Mouse (Mus musculus): ENCODE data around the gene Rcc2.

The Rcc2 gene

DNA sequence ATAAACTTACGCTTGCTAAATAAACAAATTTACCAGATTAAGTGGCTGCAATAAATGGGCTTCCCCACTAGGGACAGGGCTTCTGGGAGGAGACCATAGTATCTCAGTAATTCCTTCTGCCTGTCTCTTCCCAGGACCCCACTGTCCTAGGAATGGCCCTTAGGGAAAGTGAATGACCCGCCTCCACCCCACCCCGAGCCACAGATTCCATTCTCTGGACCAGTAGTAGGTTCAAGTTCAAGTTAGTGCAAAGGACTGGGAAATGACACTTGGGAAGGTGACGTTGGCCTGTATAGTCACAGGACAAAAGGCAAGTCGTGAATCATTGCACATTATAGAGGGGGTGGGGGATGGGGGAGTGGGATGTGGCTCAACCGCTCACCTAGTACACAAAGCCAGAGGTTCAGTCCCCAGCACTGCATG, 15.4 kb upstream of the Rcc2 start:
- no peak for DNase-seq (ENCODE audit: low read depth, low spot score)

DNA sequence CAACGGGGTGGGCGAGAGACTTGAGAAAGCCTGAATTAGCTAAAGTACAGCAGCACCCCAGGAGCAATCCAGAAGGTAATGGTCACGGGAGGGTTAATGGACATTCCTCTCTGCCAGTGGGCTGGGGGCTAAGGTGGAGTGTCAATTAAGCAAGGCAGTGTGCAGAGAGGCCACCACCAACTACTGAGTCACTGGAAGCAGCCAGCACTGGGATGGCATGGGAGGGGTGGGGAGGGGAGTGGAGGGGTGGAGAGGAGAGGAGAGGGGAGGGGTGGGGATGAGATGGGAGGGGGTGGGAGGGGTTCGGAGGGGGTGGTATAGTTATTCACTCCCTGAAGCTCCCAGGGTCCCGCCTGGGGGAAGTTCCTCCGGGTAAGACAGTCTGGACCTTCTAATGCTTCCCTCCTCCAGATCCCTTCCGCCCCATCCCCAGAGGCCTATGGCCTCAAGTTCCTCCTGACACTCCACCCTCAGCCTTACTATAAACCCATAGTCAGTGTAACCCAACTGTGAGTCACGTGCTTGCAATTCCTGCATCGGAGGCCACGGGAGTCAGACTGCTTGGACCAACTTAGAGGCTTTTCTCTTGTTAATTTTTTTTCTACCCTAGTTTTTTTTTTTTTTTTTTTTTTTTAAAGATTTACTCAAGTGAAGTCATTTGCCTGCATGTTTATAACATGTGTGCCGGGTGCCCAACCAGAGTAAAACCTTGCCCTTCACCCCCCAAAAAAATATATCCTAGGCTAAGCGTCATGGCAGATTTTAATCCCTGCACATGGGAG, 12.1 kb upstream of the Rcc2 start:
- peak; percentile 93 for DNase-seq (ENCODE audit: low read depth, low spot score)

DNA sequence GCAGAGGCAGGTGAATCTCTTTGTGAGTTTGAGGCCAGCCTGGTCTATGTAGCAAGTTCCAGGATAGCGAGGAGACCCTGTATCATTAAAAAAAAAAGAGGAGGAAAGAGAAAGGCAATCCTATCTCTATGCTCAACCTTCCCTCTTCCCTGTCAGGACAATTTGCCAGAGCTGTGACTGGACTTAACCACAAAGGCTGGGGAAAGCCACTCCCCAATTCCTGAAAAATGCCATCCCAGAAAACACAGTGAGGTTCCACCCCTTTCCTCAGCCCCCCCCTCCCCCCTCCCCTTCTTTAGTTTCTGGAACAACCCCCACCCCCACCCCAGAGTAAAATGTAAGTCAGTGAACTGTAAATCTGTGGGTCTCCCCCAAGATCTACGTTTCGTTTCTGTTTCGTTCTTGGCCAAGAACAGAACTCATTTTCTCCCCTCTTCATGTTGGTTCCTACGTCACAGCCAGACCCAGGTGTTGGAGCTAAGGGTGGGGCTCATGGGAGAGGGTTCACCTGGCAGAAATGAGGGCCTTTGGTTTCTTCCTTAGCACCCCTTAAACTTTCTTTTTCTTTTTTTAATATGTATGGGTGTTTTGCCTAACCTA, 11.4 kb upstream of the Rcc2 start:
- DNase-seq (ENCODE audit: low read depth, low spot score): peak; percentile 87

DNA sequence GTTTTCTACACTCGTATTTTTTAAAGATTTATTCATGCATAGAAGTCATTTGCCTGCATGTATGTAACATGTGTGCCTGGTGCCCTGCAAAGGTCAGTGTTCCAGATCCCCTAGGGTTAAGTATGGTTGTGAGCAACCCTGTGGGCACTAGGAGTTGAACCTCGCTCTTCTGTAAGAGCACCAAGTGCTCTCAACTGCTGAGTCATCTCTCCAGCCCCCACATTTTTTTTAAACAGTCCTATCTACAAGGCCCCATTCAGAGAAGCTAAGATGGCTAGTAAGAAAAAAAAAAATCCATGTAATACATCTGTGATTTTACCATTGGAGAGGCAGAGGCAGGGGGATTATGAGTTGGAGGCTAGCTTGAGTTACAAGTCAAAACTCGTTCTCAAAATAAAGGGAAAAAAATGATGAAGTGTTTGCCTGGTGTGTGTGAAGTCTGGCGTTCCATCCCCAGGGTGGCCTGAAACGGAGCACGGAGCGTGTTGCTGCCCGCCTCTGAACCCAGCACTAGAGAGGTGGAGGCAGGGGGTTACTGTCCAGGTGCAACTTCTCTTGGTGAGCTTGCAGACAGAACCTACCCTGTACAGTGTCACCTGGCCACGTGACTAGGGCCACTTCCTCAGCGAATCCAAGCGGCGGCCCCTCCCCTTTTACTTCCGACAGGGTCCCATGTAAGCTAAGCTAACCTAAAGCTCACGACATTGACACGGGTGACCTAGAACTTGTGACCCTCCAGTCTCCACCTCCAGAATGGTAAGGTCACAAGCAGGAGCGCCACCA, 10.3 kb upstream of the Rcc2 start:
- DNase-seq (ENCODE audit: low read depth, low spot score): no peak

DNA sequence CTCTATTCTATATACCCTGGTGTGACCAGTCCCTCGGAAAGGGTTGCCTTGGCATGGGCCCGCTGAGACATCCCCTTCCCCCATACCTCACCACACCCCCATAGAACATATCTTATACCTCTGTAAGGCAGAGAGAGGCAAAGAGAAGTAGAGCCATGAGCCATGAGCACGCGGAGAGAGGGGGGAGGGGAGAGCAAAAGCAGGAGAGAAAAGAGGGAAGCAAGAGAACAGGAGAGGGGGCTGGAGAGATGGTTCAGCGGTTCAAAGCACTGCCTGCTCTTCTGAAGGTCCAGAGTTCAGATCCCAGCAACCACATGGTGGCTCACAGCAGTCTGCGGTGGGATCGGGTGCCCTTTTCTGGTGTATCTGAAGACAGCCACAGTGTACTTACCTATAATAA, 8.9 kb upstream of the Rcc2 start:
- DNase-seq (ENCODE audit: low read depth, low spot score): no peak

DNA sequence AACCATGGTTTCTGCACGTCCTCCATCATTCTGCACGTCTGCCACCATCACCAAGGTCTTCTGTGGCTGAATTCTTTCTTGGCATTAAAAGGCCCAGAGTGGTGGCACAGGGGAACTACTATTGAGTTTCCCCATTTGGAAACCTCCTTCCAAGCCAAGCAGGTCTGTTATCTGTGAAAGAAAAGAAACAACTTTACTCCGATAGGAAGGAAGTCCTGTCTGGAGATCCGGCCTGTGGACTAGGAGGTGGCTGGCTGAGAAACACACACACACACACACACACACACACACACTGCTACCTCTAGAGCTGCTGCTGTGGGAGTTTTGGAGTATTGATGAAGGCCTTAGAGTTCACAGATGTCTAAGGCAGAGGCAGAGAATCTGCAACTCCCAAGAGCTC, 6.8 kb upstream of the Rcc2 start:
- no peak for DNase-seq (ENCODE audit: low read depth, low spot score)

DNA sequence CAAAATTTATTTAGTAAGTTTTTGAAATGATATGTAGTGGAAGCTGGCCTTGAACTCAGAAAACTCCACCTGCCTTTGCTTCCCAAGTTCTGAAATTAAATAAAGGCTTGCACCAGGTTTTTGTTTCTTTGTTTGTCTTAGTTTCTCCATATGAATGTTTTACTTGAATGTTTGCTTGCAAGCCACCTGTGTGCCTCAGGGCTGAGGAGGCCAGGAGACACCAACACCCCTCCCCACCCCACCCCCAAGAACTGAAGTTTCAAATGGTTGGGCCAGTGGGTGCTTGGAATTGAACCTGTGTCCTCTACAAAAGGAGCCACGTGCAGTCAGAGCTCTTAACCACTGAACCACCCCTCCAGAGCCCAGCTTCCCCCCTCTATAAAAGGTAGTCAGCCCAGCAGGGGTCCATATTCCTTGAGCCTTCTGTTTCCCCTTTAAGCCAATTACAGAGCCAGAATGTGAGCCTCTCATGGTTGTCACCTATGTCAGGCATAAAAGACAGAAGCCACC, 5.7 kb upstream of the Rcc2 start:
- DNase-seq (ENCODE audit: low read depth, low spot score): no peak

DNA sequence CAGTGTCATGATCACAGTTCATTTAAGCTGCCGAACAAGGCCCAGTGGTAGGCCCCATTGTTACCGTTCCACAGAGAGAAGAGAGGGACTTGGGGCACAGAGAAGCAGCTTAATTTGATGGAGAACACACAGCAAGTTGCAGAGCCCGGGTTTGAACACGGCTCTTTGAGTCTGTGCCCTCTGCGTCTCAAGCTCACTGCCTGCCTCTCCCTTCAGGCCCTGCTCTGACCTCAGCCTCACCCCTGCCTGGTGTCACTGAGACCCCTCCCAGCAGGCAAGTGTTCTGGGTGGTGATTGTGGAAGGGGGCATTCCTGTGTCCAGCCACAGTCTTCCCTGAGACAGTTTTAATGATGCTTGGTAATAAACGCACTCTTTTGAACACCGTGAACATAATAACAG, 5.2 kb upstream of the Rcc2 start:
- no peak for DNase-seq (ENCODE audit: low read depth, low spot score)

DNA sequence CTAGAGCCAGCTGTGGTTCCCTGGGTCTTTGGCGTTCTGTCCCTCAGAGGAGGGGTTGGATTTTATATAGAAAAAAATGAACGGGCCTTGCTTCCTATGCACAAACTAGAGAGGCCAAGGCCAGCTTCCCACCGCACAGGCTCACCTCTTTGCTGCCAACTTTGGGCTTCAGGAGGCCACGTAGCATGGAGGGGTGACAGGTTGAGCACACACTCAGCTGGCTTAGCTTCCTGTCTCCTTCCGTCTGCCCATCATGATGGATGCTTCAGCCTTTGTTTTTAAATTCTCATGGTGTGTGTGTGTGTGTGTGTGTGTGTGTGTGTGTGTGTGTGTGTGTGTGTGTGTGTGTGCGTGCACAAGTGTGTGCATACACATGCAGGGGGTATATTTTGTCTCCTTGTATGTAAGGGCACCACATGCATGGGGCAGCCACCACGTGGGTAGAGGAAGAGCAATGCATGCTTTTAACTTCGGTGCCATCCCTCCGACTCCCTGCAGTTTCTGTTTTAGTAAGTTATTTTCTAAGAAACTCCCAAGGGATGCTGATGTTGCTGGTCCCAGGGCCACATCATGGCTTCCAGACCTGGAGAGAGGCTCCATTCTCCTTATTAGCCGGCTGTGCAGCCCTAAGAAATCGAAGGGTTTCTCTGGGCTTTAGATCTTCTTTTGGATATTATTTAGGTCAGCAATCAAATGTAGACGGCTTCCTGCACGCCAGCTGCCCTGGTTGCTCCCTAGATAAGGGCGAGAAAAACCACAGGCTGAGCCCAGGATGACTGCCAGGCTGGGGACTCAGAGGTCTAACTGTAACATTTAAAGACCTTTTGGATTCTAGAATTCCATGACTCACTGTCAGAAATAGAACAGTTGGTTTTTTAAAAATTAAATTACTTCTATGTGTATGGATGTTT, 4.4 kb upstream of the Rcc2 start:
- DNase-seq (ENCODE audit: low read depth, low spot score): peak; percentile 83

DNA sequence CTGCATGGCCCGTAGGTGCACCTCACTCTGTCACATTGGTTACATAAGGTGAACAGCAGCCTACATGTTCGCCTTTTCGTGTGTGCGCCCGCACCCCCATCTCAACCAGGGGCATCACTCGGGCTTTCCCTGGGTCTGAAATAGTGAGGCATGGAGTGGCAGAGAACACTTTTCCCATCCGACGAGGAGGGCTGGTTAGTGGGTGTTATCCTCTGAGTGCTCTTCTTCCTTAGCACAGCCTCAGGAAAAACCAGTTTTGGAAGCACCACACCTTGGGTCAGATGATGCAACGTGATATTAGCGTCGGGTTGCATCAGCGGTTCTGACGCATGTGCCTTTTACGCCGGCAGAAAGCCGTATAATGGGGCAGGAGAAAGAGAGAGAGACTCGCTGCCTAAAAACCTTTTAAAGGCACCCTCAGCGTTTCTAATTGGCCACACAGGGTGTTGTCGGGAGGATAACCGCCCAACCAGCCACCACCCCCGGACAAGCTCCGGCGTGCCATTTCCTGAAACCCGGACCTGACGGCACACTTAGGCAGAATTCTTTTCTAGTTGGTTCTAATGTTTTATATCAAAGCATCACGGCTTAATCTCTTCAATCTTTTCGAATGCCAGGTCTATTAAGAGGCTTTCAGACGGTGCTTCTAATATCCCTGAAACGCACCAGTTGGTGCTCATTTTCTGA, 757 bp upstream of the Rcc2 start:
- peak; percentile 90 for DNase-seq (ENCODE audit: low read depth, low spot score)

DNA sequence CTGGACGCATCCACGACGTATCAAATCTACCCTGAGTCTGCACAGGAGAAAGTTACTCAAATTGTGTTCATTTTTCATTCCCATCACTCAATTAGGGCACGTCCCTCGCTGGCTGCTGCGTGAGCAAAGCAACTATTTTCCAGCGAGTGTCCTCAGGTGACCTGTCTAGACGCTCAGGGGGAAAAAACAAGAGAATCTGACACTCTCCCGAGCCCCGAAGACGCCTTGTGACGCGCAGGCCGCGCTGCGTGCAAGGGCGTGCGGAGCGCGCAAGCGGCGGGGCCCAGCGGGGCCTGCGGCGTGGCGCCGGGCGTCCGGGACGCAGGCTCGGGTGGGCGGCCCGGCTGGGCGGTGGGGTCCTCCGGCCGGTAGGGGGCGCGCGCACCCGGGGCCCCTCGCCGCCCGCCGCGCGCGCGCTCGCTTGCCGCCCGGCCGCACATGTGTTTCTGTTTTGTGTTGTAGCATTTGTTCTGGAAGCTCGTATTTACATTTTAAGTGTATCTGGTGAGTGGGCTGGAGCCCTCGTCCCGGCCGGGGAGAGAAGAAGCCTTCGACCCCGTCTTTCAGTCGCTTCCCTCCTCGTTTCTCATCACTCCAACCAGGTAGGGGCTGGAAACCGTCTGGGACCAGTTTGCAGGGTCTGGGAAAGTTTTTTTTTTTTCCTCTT, 841 bp downstream of the Rcc2 start:
- DNase-seq (ENCODE audit: low read depth, low spot score): peak; percentile 72

DNA sequence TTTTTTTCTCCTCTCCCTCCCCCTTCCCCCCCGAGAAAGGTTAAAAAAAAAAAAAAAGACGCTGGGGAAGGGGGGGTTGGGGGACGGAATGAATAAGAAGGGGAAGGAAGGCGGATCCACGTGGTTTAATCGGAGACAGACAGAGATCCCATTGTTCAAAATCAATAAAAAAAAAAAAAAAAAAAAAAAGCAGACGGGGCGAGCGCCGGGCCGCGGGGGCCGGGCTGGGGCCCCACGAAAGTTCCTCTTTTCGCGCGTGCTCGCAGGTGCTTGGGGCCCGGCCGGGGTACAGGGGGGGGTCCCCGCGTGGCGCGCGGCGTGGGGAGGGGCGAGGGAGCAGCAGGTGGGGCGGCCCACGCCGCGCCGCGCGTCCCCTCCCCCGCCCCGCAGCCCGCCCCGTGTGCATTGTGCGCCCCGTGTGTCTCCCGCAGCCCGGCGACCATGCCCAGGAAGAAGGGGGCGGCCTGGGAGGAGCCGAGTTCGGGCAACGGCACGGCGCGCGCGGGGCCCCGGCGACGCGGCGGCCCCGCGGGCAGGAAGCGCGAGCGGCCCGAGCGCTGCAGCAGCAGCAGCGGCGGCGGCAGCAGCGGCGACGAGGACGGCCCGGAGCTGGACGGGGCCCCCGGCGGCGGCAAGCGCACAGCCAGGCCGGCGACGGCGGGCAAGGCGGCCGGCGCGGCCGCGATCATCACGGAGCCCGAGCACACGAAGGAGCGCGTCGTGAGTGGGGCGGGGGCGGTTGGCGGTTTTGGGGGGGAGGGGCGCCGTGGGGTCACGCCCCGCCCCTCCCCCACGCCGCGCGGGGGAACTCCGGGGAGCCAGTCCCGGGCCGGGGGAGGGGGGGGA, 1.6 kb downstream of the Rcc2 start:
- peak; percentile 70 for DNase-seq (ENCODE audit: low read depth, low spot score)

DNA sequence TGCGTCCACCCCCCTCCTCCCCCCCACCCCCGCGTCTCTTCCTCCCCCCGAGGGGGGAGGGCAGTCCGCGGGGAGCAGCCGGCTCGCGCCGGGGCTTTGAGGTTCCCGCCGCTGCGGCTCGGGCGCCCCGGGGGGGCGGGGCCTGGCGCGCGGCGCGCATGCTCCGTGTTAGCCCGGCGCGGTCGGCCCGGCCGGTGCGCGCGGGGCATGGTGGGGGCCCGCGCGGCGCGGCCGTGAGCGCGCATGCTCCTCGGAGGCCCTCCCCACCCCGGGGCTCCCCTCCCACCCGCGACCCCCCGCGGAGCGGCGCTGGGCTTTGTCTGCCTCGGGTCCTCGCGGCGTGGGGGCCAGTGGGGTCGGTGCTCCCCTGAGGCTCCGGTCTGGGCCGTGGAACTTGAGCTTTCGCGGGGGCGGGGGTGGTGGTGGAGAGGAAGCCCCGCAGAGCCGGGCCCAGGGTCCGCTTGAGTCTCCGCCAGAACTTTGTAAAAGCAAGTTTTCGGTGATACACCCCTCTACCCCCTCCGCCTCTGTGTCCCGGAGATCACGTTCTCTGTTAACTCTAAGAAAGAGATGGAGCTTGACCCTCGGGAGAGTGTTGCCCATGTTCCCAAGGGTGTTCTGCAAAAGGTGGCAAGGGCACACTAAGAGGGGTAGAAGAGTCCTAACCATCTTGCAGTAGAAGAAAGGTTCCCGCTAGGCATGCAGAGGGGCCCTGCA, 2.4 kb downstream of the Rcc2 start:
- peak; percentile 65 for DNase-seq (ENCODE audit: low read depth, low spot score)

DNA sequence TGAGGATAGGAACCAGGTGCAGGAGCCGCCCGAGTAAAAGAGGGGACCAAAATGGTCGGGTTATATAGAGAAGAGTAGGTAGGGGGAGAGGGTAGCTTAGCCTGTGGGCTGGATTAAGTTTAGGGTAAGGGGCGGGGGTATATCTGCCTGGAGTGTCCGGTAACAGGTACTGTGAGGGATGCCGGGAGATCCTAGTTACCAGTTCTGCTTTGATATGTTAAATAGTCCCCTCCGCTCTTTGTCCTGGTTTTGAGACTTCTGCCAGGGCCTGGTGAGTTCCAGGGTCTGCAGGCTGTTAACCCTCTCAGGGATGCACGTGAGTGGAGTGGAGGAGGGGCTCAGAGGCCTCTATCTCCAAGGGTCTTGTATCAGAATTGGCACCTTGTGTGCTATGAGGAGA, 3.3 kb downstream of the Rcc2 start:
- DNase-seq (ENCODE audit: low read depth, low spot score): no peak

DNA sequence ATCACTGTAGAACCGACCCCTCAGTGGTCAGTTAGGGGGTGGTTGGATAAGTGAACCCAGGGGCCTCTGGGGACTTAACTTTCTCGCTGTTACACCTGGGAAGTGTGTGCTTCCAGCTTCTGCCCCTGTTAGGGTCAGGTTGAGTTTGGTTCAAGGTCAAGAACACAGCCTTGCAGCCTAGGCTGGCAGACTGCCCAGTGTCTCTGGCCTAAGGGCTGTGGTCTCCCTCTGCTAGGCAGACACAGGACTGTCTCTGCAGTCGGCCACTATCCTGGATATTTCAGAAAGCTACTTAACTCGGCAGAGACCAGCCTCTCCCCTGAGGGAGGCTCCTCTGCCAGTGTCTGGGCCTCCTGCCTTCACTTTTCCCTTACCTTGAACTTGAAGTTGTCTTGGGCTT, 3.8 kb downstream of the Rcc2 start:
- no peak for DNase-seq (ENCODE audit: low read depth, low spot score)

DNA sequence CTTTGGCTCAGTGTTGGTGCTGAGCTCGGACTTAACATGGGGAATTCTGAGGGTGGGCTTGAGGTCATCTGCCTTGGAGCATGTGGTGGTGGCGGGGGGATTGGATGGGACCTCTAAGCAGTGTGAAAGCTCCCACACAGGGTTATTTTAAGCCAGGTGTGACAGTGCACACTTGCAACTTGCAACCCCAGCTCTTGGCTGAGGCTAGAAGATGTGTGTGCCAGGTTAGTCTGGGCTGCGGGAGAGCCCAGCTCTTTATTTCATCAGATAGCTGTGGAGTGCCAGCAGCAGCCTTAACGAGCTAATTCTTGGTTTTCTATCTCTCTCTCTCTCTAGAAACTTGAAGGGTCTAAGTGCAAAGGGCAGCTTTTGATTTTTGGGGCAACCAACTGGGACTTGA, 7.3 kb downstream of the Rcc2 start:
- no peak for DNase-seq (ENCODE audit: low read depth, low spot score)

DNA sequence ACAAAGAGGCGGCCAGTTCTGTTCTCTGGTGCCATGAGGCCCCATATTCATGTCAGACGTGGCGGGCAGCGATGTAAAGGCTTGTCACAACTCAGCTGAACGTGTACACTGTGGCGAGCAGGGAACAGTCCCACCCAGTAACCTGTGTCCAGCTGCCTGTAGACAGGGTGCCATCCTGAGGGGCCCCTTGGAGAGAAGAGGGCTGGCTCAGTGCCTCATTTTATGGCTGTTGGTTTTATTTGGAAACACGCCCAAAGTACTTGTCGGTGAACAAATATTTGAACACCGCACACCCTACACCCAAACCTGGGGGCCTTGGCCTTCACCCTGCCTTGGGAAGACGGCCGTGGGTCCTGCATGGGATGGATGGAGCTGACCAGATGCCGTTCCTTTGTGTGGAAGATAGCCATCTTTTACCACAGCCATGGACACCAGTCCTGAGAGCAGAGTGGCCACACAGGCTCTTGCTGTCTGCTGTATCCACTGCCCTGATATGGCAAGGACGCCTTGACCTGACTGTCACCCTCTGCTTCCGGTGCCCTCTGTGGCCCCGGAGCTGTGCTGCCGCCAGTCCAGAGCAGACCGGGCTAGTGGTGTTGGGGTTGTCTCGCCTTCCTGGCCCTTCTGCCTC, 8.1 kb downstream of the Rcc2 start:
- DNase-seq (ENCODE audit: low read depth, low spot score): no peak

DNA sequence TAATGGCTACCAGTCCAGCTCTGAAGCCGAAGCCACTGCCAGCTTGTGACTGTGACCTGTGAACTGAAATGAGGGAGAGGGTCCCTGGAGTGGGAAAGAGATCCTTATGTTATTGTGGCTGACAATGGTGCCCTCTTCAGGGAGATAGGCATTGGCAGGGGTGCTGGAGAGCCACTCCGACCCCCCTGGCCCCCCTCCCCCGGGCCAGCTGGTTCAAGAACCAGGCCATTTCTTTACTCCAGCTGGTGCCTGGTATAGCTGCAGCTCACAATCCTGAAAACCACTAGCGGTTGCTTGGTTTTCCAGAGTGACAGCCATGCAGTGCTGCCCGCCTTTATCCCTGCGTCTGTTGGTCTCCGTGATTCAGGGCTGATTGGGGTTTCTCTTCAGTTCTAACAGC, 8.8 kb downstream of the Rcc2 start:
- DNase-seq (ENCODE audit: low read depth, low spot score): no peak
